Mouse (Mus musculus): ENCODE measurements around the gene Slc9a8. TPM values are rescaled to one million over a fixed set of nuclear protein-coding genes. Genes with fewer than 3 reads are reported as not detected.
A peak's percentile ranks its signal among the peaks of the same experiment; 100 is the strongest.

Gene Slc9a8
- polyA plus RNA-seq, 1 experiment from 2014 or later, result 21.8 TPM

DNA sequence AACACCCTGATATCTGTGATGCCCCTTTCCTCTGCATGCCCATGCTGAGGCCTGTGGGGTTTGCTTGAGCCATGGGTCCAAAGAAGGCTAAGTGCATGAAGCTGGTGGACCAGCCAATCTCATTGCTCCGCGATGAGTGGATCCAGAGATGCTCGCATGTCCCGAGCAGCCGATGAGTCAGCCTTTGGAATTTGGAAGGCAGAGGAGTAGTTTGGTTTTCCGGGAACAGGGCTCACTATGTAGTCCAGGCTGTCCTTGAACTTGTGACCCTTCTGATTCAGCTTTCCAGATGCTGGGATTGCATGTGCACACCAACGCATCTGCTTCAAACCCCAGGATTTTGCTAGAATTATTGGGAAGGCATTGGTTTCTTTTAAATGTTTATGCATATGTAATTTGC lies 21.9 kb upstream of the Slc9a8 start:
- WGBS, result 89% methylated on average over 7 of the region's 7 CpGs
- no peak for ATAC-seq (ENCODE audit: low FRiP score)
- no peak for DNase-seq (ENCODE audit: low spot score)
- Histone ChIP-seq H3K27me3 (ENCODE audit: control insufficient read depth, insufficient read depth, low read length) (no peaks in the 10 kb centered on the region), H3K27ac (ENCODE audit: low read depth, low read length) (no peak overlapping the region), H3K9ac (ENCODE audit: low read depth, low read length) (no peak overlapping the region), H3K4me2 (replicated peaks; ENCODE audit: low read depth, low read length) (no peak overlapping the region), H3K36me3 (ENCODE audit: control insufficient read depth, insufficient read depth, low read length) (no peaks in the 10 kb centered on the region), H3K4me3 (ENCODE audit: low read depth, low read length) (no peak overlapping the region), H3K4me1 (replicated peaks; ENCODE audit: control insufficient read depth, insufficient read depth, low read length) (no peaks in the 10 kb centered on the region), H3K9me3 (ENCODE audit: control insufficient read depth, low read length) (no peaks in the 10 kb centered on the region)

DNA sequence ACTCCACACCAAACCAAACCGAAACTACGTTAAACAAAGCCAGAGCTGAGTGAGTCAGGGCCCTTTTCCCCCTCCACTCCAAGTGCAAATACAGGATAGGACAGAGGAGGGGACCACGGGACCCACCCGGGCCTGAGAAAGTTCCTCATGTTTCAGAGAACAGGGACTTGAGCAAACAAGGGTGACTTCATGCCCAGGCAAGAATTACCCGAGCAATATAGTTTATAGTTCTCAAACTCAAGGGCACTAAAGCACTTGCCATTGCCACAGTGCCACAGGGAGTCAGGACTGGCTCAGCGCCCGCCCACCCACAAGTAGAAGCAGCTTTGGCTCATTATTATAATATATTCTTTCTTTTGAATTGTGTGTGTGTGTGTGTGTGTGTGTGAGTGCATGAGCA lies 18.4 kb upstream of the Slc9a8 start:
- H3K4me1 ChIP-seq (replicated peaks; ENCODE audit: control insufficient read depth, insufficient read depth, low read length), result no peaks in the 10 kb centered on the region
- H3K27me3 ChIP-seq (ENCODE audit: control insufficient read depth, insufficient read depth, low read length), result no peaks in the 10 kb centered on the region
- no peak overlapping the region for H3K9ac ChIP-seq (ENCODE audit: low read depth, low read length)
- ATAC-seq (ENCODE audit: low FRiP score) (no peak), DNase-seq (ENCODE audit: low spot score) (no peak)
- no peak overlapping the region for H3K4me2 ChIP-seq (replicated peaks; ENCODE audit: low read depth, low read length)
- WGBS, result 85% methylated on average over 7 of the region's 7 CpGs
- H3K36me3 ChIP-seq (ENCODE audit: control insufficient read depth, insufficient read depth, low read length), result no peaks in the 10 kb centered on the region
- no peak overlapping the region for H3K27ac ChIP-seq (ENCODE audit: low read depth, low read length)
- no peak overlapping the region for H3K4me3 ChIP-seq (ENCODE audit: low read depth, low read length)
- no peaks in the 10 kb centered on the region for H3K9me3 ChIP-seq (ENCODE audit: control insufficient read depth, low read length)

DNA sequence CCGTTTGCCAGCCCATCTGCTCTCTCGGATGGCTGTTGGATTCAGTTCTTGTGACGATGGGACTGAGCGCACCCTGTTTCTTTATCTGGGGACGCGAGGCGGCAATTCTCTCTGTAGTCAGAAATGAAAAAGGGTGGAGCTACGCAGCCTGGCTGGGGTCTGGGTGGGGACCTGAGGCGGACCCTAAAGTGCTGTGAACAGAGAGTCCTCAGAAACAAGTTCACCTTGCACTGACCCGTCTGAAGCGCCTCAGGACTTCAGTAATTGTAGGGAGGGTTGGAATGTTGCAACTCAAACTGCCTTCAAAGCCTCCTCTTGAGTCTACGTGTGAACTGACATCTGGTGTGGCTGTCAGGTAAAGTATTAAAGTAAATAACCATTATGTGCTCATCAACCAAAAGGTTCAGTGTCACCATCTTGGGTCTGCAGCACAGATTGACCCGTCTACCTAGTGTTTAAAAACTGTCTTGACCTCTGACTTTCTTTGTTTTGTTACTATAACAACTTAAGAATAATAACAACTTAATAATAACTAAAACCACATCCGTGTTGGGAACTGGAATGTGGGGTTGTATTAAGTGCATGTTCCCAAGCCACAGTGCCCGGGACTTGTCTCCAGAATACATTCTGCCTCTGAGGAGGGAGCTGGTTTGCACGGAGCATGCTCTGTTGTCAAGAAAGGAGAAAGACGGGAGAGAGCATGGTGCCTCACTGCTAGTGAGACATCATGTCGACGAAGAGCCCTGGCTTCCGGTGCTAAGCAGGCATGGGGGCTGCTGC lies 16.2 kb upstream of the Slc9a8 start:
- no peak for ATAC-seq (ENCODE audit: low FRiP score)
- 80% methylated on average over 20 of the region's 20 CpGs for WGBS
- H3K27ac ChIP-seq (ENCODE audit: low read depth, low read length), result no peak overlapping the region
- no peaks in the 10 kb centered on the region for H3K27me3 ChIP-seq (ENCODE audit: control insufficient read depth, insufficient read depth, low read length)
- no peaks in the 10 kb centered on the region for H3K36me3 ChIP-seq (ENCODE audit: control insufficient read depth, insufficient read depth, low read length)
- H3K4me2 ChIP-seq (replicated peaks; ENCODE audit: low read depth, low read length), result no peak overlapping the region
- no peaks in the 10 kb centered on the region for H3K4me1 ChIP-seq (replicated peaks; ENCODE audit: control insufficient read depth, insufficient read depth, low read length)
- H3K9me3 ChIP-seq (ENCODE audit: control insufficient read depth, low read length), result no peaks in the 10 kb centered on the region
- H3K4me3 ChIP-seq (ENCODE audit: low read depth, low read length), result no peak overlapping the region
- H3K9ac ChIP-seq (ENCODE audit: low read depth, low read length), result no peak overlapping the region
- DNase-seq (ENCODE audit: low spot score), result no peak

DNA sequence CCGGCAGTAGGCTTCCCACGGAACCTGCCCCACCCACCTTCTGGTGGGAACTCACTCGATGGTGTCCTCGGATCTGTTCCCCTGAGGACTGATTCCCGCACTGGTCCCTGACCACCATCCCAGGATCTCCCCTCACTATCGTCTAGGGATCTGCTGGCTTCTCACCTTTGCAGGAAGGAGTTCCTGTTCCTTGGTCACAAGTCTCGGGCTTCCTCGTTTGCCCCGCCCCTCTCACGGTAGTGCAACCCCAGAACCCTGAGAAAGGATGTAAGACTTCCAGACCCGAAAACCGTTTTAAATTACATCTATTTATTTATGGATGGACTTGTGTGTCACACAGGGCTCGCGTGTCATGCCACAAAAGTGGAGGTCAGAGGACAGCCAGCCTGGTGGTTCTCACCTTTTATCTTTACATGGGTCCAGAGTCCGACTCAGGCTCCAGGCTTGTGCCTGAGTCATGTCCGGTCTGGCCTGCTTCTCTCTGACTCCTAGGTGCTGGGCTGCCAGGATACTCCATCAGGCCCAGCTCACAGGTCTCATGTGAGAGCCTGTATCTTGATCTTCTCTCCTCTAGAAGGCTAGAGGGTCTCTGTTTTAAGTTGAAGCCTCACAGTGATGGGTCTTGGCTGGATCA lies 14.1 kb upstream of the Slc9a8 start:
- 94% methylated on average over 16 of the region's 16 CpGs for WGBS
- H3K4me3 ChIP-seq (ENCODE audit: low read depth, low read length), result no peak overlapping the region
- no peaks in the 10 kb centered on the region for H3K4me1 ChIP-seq (replicated peaks; ENCODE audit: control insufficient read depth, insufficient read depth, low read length)
- no peak for DNase-seq (ENCODE audit: low spot score)
- H3K9ac ChIP-seq (ENCODE audit: low read depth, low read length), result no peak overlapping the region
- H3K36me3 ChIP-seq (ENCODE audit: control insufficient read depth, insufficient read depth, low read length), result no peaks in the 10 kb centered on the region
- ATAC-seq (ENCODE audit: low FRiP score), result no peak
- H3K27me3 ChIP-seq (ENCODE audit: control insufficient read depth, insufficient read depth, low read length), result no peaks in the 10 kb centered on the region
- no peak overlapping the region for H3K27ac ChIP-seq (ENCODE audit: low read depth, low read length)
- no peak overlapping the region for H3K4me2 ChIP-seq (replicated peaks; ENCODE audit: low read depth, low read length)
- no peaks in the 10 kb centered on the region for H3K9me3 ChIP-seq (ENCODE audit: control insufficient read depth, low read length)

DNA sequence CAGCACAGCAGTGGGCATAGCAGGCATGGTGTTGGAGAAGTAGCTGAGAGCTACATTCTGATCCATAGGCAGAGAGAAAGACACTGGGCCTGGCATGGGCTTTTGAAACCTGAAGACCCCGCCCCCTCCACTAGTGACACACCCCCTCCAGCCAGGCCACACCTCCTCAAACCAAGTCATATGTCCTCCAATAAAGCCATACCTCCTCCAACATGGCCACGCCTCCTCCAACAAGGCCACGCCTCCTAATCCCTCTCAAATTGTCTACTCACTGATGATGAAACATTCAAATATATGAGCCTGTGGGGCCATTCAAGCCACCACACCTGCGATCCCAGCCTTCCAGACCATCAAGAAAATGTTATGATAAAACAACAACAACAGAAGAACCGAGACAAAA lies 7.1 kb upstream of the Slc9a8 start:
- Histone ChIP-seq H3K27me3 (ENCODE audit: control insufficient read depth, insufficient read depth, low read length) (no peaks in the 10 kb centered on the region), H3K27ac (ENCODE audit: low read depth, low read length) (no peak overlapping the region), H3K9me3 (ENCODE audit: control insufficient read depth, low read length) (no peaks in the 10 kb centered on the region), H3K4me3 (ENCODE audit: low read depth, low read length) (no peak overlapping the region), H3K4me1 (replicated peaks; ENCODE audit: control insufficient read depth, insufficient read depth, low read length) (no peaks in the 10 kb centered on the region), H3K4me2 (replicated peaks; ENCODE audit: low read depth, low read length) (no peak overlapping the region), H3K9ac (ENCODE audit: low read depth, low read length) (no peak overlapping the region), H3K36me3 (ENCODE audit: control insufficient read depth, insufficient read depth, low read length) (no peaks in the 10 kb centered on the region)
- 85% methylated on average over 5 of the region's 5 CpGs for WGBS
- DNase-seq (ENCODE audit: low spot score) (no peak), ATAC-seq (ENCODE audit: low FRiP score) (no peak)

DNA sequence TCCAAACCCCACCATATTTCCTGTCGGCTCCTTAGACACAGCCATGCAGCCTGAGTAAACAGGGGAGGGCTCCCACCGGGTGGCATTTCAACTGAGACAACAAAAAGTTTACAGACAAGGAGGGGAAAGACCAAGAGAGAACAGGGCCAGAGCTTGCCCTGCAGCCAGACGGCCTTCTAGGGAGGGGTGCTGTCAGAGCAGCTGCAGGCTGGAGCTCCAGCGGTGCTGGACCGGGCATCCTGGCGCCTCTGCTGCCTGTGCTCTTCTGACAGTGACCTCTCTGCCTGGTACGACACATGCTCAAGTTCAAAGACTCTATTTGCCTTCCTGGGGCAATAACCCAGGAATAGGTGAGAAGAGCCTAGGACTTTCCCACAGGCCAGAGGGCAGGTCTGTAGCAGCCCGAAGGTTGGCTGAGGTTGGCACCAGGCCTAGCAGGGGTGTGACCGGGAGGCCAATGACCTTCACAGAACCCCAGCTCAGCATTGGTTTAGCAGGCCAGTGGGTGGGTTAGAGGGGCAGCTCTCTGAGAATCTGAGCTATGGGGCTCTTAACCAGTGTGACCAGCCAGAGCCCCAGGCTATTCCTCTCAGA lies 5.4 kb upstream of the Slc9a8 start:
- ATAC-seq (ENCODE audit: low FRiP score) (no peak), DNase-seq (ENCODE audit: low spot score) (no peak)
- no peaks in the 10 kb centered on the region for H3K9me3 ChIP-seq (ENCODE audit: control insufficient read depth, low read length)
- 71% methylated on average over 9 of the region's 9 CpGs for WGBS
- H3K36me3 ChIP-seq (ENCODE audit: control insufficient read depth, insufficient read depth, low read length), result no peaks in the 10 kb centered on the region
- H3K27ac ChIP-seq (ENCODE audit: low read depth, low read length), result no peak overlapping the region
- no peak overlapping the region for H3K4me3 ChIP-seq (ENCODE audit: low read depth, low read length)
- H3K4me2 ChIP-seq (replicated peaks; ENCODE audit: low read depth, low read length), result no peak overlapping the region
- no peaks in the 10 kb centered on the region for H3K27me3 ChIP-seq (ENCODE audit: control insufficient read depth, insufficient read depth, low read length)
- H3K9ac ChIP-seq (ENCODE audit: low read depth, low read length), result no peak overlapping the region
- peaks cover 3% of the 10 kb centered on the region; the same call in 1 of the 2 replicates for H3K4me1 ChIP-seq (replicated peaks; ENCODE audit: control insufficient read depth, insufficient read depth, low read length)

DNA sequence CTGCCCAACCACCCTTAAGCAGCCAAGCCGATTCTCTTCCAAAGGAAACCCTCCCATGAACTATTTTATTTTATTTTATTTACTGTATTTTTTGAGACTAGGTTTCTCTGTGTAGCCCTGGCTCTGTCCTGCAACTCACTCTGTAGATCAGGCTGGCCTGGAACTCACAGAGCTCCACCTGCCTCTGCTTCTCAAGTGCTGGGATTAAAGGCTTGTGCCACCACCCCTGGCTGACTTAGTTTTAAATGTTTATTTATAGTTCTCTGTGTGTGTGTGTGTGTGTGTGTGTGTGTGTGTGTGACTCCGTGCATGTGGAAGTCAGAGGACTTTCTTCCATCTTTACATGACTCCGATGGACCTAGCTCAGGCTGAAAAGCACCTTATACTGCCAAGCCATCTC lies 4.5 kb upstream of the Slc9a8 start:
- Histone ChIP-seq H3K36me3 (ENCODE audit: control insufficient read depth, insufficient read depth, low read length) (no peaks in the 10 kb centered on the region), H3K4me3 (ENCODE audit: low read depth, low read length) (no peak overlapping the region), H3K4me1 (replicated peaks; ENCODE audit: control insufficient read depth, insufficient read depth, low read length) (peaks cover 3% of the 10 kb centered on the region; the same call in 1 of the 2 replicates), H3K27me3 (ENCODE audit: control insufficient read depth, insufficient read depth, low read length) (no peaks in the 10 kb centered on the region), H3K9ac (ENCODE audit: low read depth, low read length) (no peak overlapping the region), H3K9me3 (ENCODE audit: control insufficient read depth, low read length) (no peaks in the 10 kb centered on the region), H3K4me2 (replicated peaks; ENCODE audit: low read depth, low read length) (no peak overlapping the region), H3K27ac (ENCODE audit: low read depth, low read length) (no peak overlapping the region)
- no peak for DNase-seq (ENCODE audit: low spot score)
- 86% methylated on average over 3 of the region's 3 CpGs for WGBS
- ATAC-seq (ENCODE audit: low FRiP score), result no peak

DNA sequence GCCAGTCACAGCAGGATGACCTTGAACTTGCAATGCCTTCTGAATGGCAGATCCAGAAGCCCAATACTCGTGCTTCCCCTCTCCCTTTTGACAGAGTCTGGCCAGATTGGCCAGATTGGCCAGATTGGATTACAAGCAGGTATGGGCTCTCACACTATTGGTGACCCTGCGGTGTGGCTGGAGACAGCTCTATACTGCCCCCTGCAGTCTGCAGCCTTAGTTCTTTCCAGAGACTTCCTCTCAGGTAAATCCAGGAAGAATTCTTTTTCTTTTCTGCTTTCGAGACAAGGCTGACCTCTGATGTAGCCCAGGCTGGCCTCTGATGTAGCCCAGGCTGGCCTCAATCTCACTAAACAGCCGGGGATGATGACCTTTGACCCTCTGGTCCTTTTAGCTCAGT lies 3.8 kb upstream of the Slc9a8 start:
- no peaks in the 10 kb centered on the region for H3K9me3 ChIP-seq (ENCODE audit: control insufficient read depth, low read length)
- no peak overlapping the region for H3K9ac ChIP-seq (ENCODE audit: low read depth, low read length)
- peaks cover 7% of the 10 kb centered on the region for H3K4me1 ChIP-seq (replicated peaks; ENCODE audit: control insufficient read depth, insufficient read depth, low read length)
- ATAC-seq (ENCODE audit: low FRiP score), result no peak
- DNase-seq (ENCODE audit: low spot score), result peak; percentile 75
- no peak overlapping the region for H3K4me3 ChIP-seq (ENCODE audit: low read depth, low read length)
- WGBS, result 51% methylated on average over 4 of the region's 4 CpGs
- H3K36me3 ChIP-seq (ENCODE audit: control insufficient read depth, insufficient read depth, low read length), result no peaks in the 10 kb centered on the region
- no peak overlapping the region for H3K27ac ChIP-seq (ENCODE audit: low read depth, low read length)
- no peak overlapping the region for H3K4me2 ChIP-seq (replicated peaks; ENCODE audit: low read depth, low read length)
- no peaks in the 10 kb centered on the region for H3K27me3 ChIP-seq (ENCODE audit: control insufficient read depth, insufficient read depth, low read length)

DNA sequence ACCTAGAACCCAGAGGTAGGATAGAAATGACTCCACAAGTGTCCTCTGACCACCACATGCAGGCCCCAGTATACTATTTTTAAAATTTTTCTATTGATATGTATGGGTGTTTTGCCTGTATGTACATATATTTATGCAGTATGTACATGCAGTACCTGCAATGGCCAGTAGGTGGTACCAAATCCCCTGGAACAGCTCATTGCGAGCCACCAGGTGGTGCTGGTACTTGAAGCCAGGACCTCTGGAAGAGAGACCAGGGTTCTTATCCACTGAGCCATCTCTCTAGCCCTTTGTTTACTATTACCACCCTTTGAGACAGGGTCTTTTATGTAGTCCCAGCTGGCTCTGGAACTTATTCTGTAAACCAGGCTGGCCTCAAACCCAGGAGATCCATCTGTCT lies 2.3 kb upstream of the Slc9a8 start:
- ATAC-seq (ENCODE audit: low FRiP score) (no peak), DNase-seq (ENCODE audit: low spot score) (peak; percentile 84)
- Histone ChIP-seq H3K4me2 (replicated peaks; ENCODE audit: low read depth, low read length) (no peak overlapping the region), H3K4me3 (ENCODE audit: low read depth, low read length) (no peak overlapping the region), H3K27ac (ENCODE audit: low read depth, low read length) (no peak overlapping the region), H3K4me1 (replicated peaks; ENCODE audit: control insufficient read depth, insufficient read depth, low read length) (peaks cover 8% of the 10 kb centered on the region), H3K27me3 (ENCODE audit: control insufficient read depth, insufficient read depth, low read length) (no peaks in the 10 kb centered on the region), H3K9me3 (ENCODE audit: control insufficient read depth, low read length) (no peaks in the 10 kb centered on the region), H3K36me3 (ENCODE audit: control insufficient read depth, insufficient read depth, low read length) (no peaks in the 10 kb centered on the region), H3K9ac (ENCODE audit: low read depth, low read length) (no peak overlapping the region)
- 35% methylated on average over 1 of the region's 1 CpGs for WGBS
